ENCODE assay signal across 12 mouse cellular contexts in the genomic region with DNA sequence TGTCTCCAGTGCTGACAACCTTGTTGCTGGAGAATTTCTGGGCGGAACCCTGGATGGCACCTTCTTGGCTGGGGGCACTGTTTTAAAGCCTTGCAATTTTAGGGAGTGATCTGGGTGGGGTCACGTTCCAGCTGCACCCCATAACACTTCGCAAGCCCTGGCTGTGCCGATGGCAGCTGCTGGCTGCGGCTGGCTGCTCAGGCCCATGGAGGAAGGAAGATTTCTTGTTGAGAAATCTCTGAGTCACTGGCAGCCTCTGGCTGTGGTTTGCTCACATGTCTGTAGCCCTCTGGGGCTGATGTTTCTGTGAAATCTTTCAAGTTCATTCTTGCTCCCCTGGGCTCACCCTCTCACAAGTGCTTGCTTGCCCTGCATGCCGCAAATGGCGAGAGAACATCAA. TPM values are rescaled to one million over a fixed set of nuclear protein-coding genes. Genes with fewer than 3 reads are reported as not detected.
DNase-seq lines count a peak whose midpoint lies in the region; ATAC-seq and TF ChIP-seq lines count a peak whose summit lies in the region.
"Had no signal": no experiment of that assay in that cellular context is flagged by ENCODE, and none has a peak within 500 bp of the region (broad histone marks: within the 10 kb centered on the region; RNA-seq: fewer than 3 reads in every experiment).

No protein-coding gene starts in this region.

- TF ChIP-seq CTCF in liver, postnatal 0 days (IDR thresholded peaks at IDR 0.05; ENCODE audit: low read depth): no peak
- TF ChIP-seq CTCF in midbrain, postnatal 0 days (IDR thresholded peaks at IDR 0.05): no peak

- no peaks in the 10 kb centered on the region for H3K36me3 ChIP-seq in liver, postnatal 0 days (replicated peaks; ENCODE audit: insufficient read depth, low read length)
- H3K36me3 ChIP-seq in midbrain, postnatal 0 days (ENCODE audit: insufficient read depth, low read length): no peaks in the 10 kb centered on the region
- H3K36me3 ChIP-seq: liver, embryonic 13.5 days; neural tube, embryonic 12.5 days had no signal

- 32% methylated on average over 7 of the region's 7 CpGs for WGBS in liver, postnatal 0 days (ENCODE audit: insufficient replicate concordance)
- WGBS in midbrain, postnatal 0 days: 72% methylated on average over 7 of the region's 7 CpGs

- peak; percentile 13 for DNase-seq in gastrocnemius, postnatal 25 days
- DNase-seq in gastrocnemius, adult 18-20 months (ENCODE audit: low spot score): no peak
- peak; percentile 61 for DNase-seq in 3134 (ENCODE audit: extremely low read depth, insufficient read length, low spot score)
- DNase-seq in adrenal gland, postnatal 25 days: peak; percentile 29
- peak; percentile 29 for DNase-seq in liver, postnatal 0 days
- no peak for DNase-seq in left cerebral cortex, postnatal 4 days
- DNase-seq in midbrain, postnatal 0 days (ENCODE audit: low spot score): no peak
- DNase-seq: forebrain, postnatal 0 days; liver, embryonic 13.5 days had no signal

- no peak overlapping the region for H3K4me3 ChIP-seq in liver, postnatal 0 days (ENCODE audit: low read depth, low read length)
- no peak overlapping the region for H3K4me3 ChIP-seq in midbrain, postnatal 0 days (ENCODE audit: low read depth, low read length)
- H3K4me3 ChIP-seq: liver, embryonic 13.5 days; neural tube, embryonic 12.5 days had no signal

- no peaks in the 10 kb centered on the region for H3K9me3 ChIP-seq in liver, postnatal 0 days (ENCODE audit: low read length)
- no peaks in the 10 kb centered on the region for H3K9me3 ChIP-seq in midbrain, postnatal 0 days (ENCODE audit: low read length)
- H3K9me3 ChIP-seq: liver, embryonic 13.5 days; neural tube, embryonic 12.5 days had no signal

- intact Hi-C loops in left cerebral cortex, postnatal 4 days (cut with DNase I): no loop called here

- H3K27me3 ChIP-seq in liver, postnatal 0 days (ENCODE audit: insufficient read depth, low read length): no peaks in the 10 kb centered on the region; the same call in 1 of the 2 replicates
- H3K27me3 ChIP-seq in midbrain, postnatal 0 days (ENCODE audit: insufficient read depth, low read length): no peaks in the 10 kb centered on the region
- H3K27me3 ChIP-seq: neural tube, embryonic 12.5 days had no signal

- H3K4me1 ChIP-seq in liver, postnatal 0 days (ENCODE audit: insufficient read depth): no peaks in the 10 kb centered on the region
- no peaks in the 10 kb centered on the region for H3K4me1 ChIP-seq in midbrain, postnatal 0 days (ENCODE audit: insufficient read depth, low read length)
- H3K4me1 ChIP-seq: liver, embryonic 13.5 days; neural tube, embryonic 12.5 days had no signal

- H3K4me2 ChIP-seq in liver, postnatal 0 days (ENCODE audit: low read depth, low read length): no peak overlapping the region
- no peak overlapping the region for H3K4me2 ChIP-seq in midbrain, postnatal 0 days (ENCODE audit: low read depth, low read length, poor library complexity, severe bottlenecking)
- H3K4me2 ChIP-seq: liver, embryonic 13.5 days; neural tube, embryonic 12.5 days had no signal

- ATAC-seq in liver, postnatal 0 days: no peak
- no peak for ATAC-seq in activated CD4-positive, CD25-positive, alpha-beta regulatory T cell, adult 4 months
- no peak for ATAC-seq in midbrain, postnatal 0 days (ENCODE audit: low FRiP score)
- ATAC-seq: forebrain, postnatal 0 days; hindbrain, postnatal 0 days had no signal

- H3K27ac ChIP-seq in liver, postnatal 0 days (ENCODE audit: low read depth): no peak overlapping the region
- H3K27ac ChIP-seq in midbrain, postnatal 0 days (ENCODE audit: low read depth, low read length): no peak overlapping the region
- H3K27ac ChIP-seq: hindbrain, postnatal 0 days; liver, embryonic 13.5 days; neural tube, embryonic 12.5 days had no signal

- no peak overlapping the region for H3K9ac ChIP-seq in liver, postnatal 0 days (replicated peaks)
- H3K9ac ChIP-seq in midbrain, postnatal 0 days (replicated peaks; ENCODE audit: low read length, poor library complexity, severe bottlenecking): no peak overlapping the region
- H3K9ac ChIP-seq: forebrain, postnatal 0 days; liver, embryonic 13.5 days; neural tube, embryonic 12.5 days had no signal

- TF ChIP-seq EP300 in liver, postnatal 0 days (IDR thresholded peaks at IDR 0.05; ENCODE audit: low read depth): no peak

RNA-seq across cellular contexts. Expression of a gene that starts 47.9 kb away (rescaled TPM):
- total RNA-seq in gastrocnemius, postnatal 25 days (2021): not detected
- not detected for total RNA-seq in gastrocnemius, adult 18-20 months (2021)
- 0.33 and 0.48 TPM in 2 replicates for total RNA-seq in adrenal gland, postnatal 25 days (2021)
- polyA plus RNA-seq in liver, postnatal 0 days (2015; fragmentation: Nextera tagmentation; extraction: Ambion mirVana): not detected in 2 replicates
- not detected for polyA plus RNA-seq in activated CD4-positive, CD25-positive, alpha-beta regulatory T cell, adult 4 months (2017; shearing (Covaris generic))
- 10 to 100 TPM; 20.6 to 22.4 TPM for total RNA-seq in left cerebral cortex, postnatal 4 days (2021)
- 0.38 and 1.2 TPM in 2 replicates for total RNA-seq in midbrain, postnatal 0 days (2014; rRNA removed)
- polyA plus RNA-seq in midbrain, postnatal 0 days (2015; fragmentation: Nextera tagmentation; extraction: Ambion mirVana): 3.1 and 8.4 TPM in 2 replicates
- total RNA-seq: hindbrain, postnatal 0 days had no signal
- polyA plus RNA-seq: liver, embryonic 13.5 days had no signal

Comparison
In these comparisons a context has a peak if more than half of its experiments do, and no peak if none do; other contexts are left out.
1. DNase-seq: peak in gastrocnemius, postnatal 25 days (single experiment), 3134 (single experiment), adrenal gland, postnatal 25 days (single experiment) and liver, postnatal 0 days (single experiment); none in gastrocnemius, adult 18-20 months (single experiment), left cerebral cortex, postnatal 4 days (single experiment) and midbrain, postnatal 0 days (single experiment).
2. RNA of a gene that starts 47.9 kb away (total RNA-seq): 20.6 to 22.4 TPM in left cerebral cortex, postnatal 4 days; 0.38 to 1.2 TPM in midbrain, postnatal 0 days, 0.33 to 0.48 TPM in adrenal gland, postnatal 25 days, not detected in gastrocnemius, postnatal 25 days and not detected in gastrocnemius, adult 18-20 months; every median in the first group is over 10 times any median in the second.